Mouse (Mus musculus) bone marrow macrophage, adult 2 months (primary cell): ENCODE data around the gene Srl.

Experiments used
- CTCF ChIP-seq: IDR thresholded peaks from 2 replicates; pipeline ENCODE4 v1.5.1; 2012; ENCODE audit warnings: low read depth, mild to moderate bottlenecking, low read length, moderate library complexity
- POLR2A ChIP-seq: IDR thresholded peaks from 2 replicates; pipeline ENCODE4 v1.6.1; 2012; ENCODE audit warnings: mild to moderate bottlenecking, low read depth, low read length, borderline replicate concordance

DNA sequence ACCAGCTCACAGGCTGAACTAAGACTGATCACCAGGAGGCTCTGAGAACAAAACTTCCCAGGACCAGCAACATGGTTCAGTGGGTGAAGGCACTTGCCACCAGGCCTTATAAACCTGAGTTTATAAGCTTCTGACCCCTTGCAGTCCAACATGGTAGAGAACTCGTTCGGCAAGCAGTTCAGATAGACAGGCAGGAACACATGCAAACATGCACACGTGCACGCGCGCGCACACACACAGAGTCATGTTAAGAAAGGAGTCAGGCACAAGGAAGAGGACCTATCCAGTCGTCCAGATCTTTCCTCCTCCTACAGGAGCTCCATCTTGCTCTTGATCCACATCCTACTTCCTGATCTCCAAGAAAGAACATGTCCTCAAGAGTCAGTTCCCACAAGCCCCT lies 5.2 kb upstream of the Srl start:
- TF ChIP-seq CTCF (no peak), POLR2A (no peak)
